Mouse (Mus musculus) kidney, adult 9 months (tissue): ENCODE measurements around the gene Coro1b.
A peak's percentile ranks its signal among the peaks of the same experiment; 100 is the strongest.

Experiments used
- DNase-seq: peaks from one replicate; pipeline ENCODE4 v3.0.0; 2022

Coro1b gene

GRCm38 (mm10) chr19:4162646-4163542 lies 14.5 kb downstream of the Coro1b start, which contains the start of gene Rps6kb2:
Gene Rps6kb2, minus strand, starts transcription at chr19:4163354.
- DNase-seq = peak; percentile 98

GRCm38 (mm10) chr19:4163543-4163887 lies 15.1 kb downstream of the Coro1b start:
- no peak for DNase-seq

- no peak for DNase-seq
Observed at GRCm38 (mm10) chr19:4164100-4164499, 15.7 kb downstream of the Coro1b start.

- no peak for DNase-seq
Observed at GRCm38 (mm10) chr19:4164721-4165120, 16.3 kb downstream of the Coro1b start.

GRCm38 (mm10) chr19:4166678-4167476 lies 18.5 kb downstream of the Coro1b start:
- DNase-seq = no peak

GRCm38 (mm10) chr19:4169378-4169784 lies 21.0 kb downstream of the Coro1b start:
- peak; percentile 100 for DNase-seq

GRCm38 (mm10) chr19:4169810-4170209 lies 21.4 kb downstream of the Coro1b start:
- no peak for DNase-seq

GRCm38 (mm10) chr19:4170723-4171392 lies 22.4 kb downstream of the Coro1b start:
- no peak for DNase-seq

GRCm38 (mm10) chr19:4171393-4172290 lies 23.2 kb downstream of the Coro1b start:
- no peak for DNase-seq

GRCm38 (mm10) chr19:4172925-4173324 lies 24.5 kb downstream of the Coro1b start:
- DNase-seq = no peak

- no peak for DNase-seq
Observed at GRCm38 (mm10) chr19:4175368-4175947, 27.0 kb downstream of the Coro1b start, which contains the start of gene Carns1. Gene Carns1, minus strand, starts transcription at chr19:4175479.

- DNase-seq = no peak
Observed at GRCm38 (mm10) chr19:4180411-4180810, 32.0 kb downstream of the Coro1b start.

GRCm38 (mm10) chr19:4181892-4182291 lies 33.5 kb downstream of the Coro1b start:
- DNase-seq = no peak

- DNase-seq = no peak
Observed at GRCm38 (mm10) chr19:4183689-4184088, 35.3 kb downstream of the Coro1b start.

GRCm38 (mm10) chr19:4184976-4185975 lies 36.9 kb downstream of the Coro1b start:
- no peak for DNase-seq

GRCm38 (mm10) chr19:4187303-4187702 lies 38.9 kb downstream of the Coro1b start:
- DNase-seq = no peak

- no peak for DNase-seq
Observed at GRCm38 (mm10) chr19:4189051-4189620, 40.7 kb downstream of the Coro1b start.

GRCm38 (mm10) chr19:4190831-4191334 lies 42.5 kb downstream of the Coro1b start, which contains the start of gene Tbc1d10c:
Gene Tbc1d10c, minus strand, starts transcription at chr19:4191284.
- DNase-seq = peak; percentile 49

GRCm38 (mm10) chr19:4191528-4192250 lies 43.3 kb downstream of the Coro1b start, which contains the start of gene Ppp1ca:
Gene Ppp1ca, plus strand, starts transcription at chr19:4192065.
- peak; percentile 93 for DNase-seq
